Mouse (Mus musculus) layer of hippocampus, adult 2 months (tissue): ENCODE results near the gene Gm42688. TPM values are rescaled to one million over a fixed set of nuclear protein-coding genes. Genes with fewer than 3 reads are reported as not detected.
"Not testable (repeated sequence)": the region's sequence is repeated elsewhere in the genome, so short reads cannot be mapped to it uniquely, and the experiment has no call there.

Experiments
- DNase-seq, 2 experiments: peaks; one replicate each; pipeline ENCODE4 v3.0.0; 2022; ENCODE audit warnings: low spot score in 2 of 2
- H3K27ac ChIP-seq: fragments of 200-600 bp; 2 replicates; pipeline ENCODE4 v1.8.1; 2022
- H3K4me3 ChIP-seq: fragments of 200-600 bp; 2 replicates; pipeline ENCODE4 v1.8.1; 2022; ENCODE audit warnings: mild to moderate bottlenecking
- CTCF ChIP-seq: fragments of 200-600 bp; conservative IDR thresholded peaks from 2 replicates; pipeline ENCODE4 v1.8.1; 2022; ENCODE audit warnings: antibody characterized with exemption, mild to moderate bottlenecking, moderate library complexity
- microRNA-seq, 2 experiments: library from miRNA; unstranded; fragments of <30 nt; microRNA quantifications; one replicate each; pipeline ENCODE4 v1.2.0; 2021
- total RNA-seq, 2 experiments: library from RNA; stranded (reverse); gene quantifications; 2 replicates each; pipeline ENCODE4 v1.2.3; 2021

The Gm42688 gene
- total RNA-seq, 2 experiments from 2014 or later: 8.5 to 9.5 TPM

- H3K27ac ChIP-seq: peak overlapping the region; percentile 96
- peak; percentile 37; the same call in 1 of the 2 replicates for TF ChIP-seq CTCF
- DNase-seq: peak in 1 of 2 experiments; percentile 76
- peak overlapping the region; percentile 63 for H3K4me3 ChIP-seq
Observed at GRCm38 (mm10) chr6:83142211-83142731, 40.9 kb downstream of the Gm42688 start.

- TF ChIP-seq CTCF: no peak
- peak overlapping the region; percentile 63 for H3K4me3 ChIP-seq
- peak overlapping the region; percentile 96 for H3K27ac ChIP-seq
- DNase-seq: no peak
Observed at GRCm38 (mm10) chr6:83142886-83143285, 41.5 kb downstream of the Gm42688 start.

- Histone ChIP-seq H3K27ac (peak overlapping the region; percentile 58), H3K4me3 (no peak overlapping the region)
- TF ChIP-seq CTCF: peak; percentile 42
- no peak for DNase-seq
Observed at GRCm38 (mm10) chr6:83145209-83145608, 43.8 kb downstream of the Gm42688 start.

GRCm38 (mm10) chr6:83145805-83146204, 44.4 kb downstream of the Gm42688 start:
- no peak for DNase-seq
- H3K4me3 ChIP-seq: no peak overlapping the region
- peak overlapping the region; percentile 58; the same call in 1 of the 2 replicates for H3K27ac ChIP-seq
- TF ChIP-seq CTCF: no peak

- Histone ChIP-seq H3K4me3 (no peak overlapping the region), H3K27ac (0 out of 2 replicates have a peak overlapping the region, but pooled peaks have one; percentile 58)
- TF ChIP-seq CTCF: no peak
- no peak for DNase-seq
Observed at GRCm38 (mm10) chr6:83147280-83147679, 45.9 kb downstream of the Gm42688 start.

GRCm38 (mm10) chr6:83151721-83152120, 50.3 kb downstream of the Gm42688 start:
- no peak for TF ChIP-seq CTCF
- no peak overlapping the region for H3K27ac ChIP-seq
- H3K4me3 ChIP-seq: no peak overlapping the region
- DNase-seq: no peak

GRCm38 (mm10) chr6:83153038-83153437, 51.6 kb downstream of the Gm42688 start:
- Histone ChIP-seq H3K27ac (no peak overlapping the region), H3K4me3 (no peak overlapping the region)
- DNase-seq: no peak
- no peak for TF ChIP-seq CTCF

GRCm38 (mm10) chr6:83153485-83153884, 52.1 kb downstream of the Gm42688 start:
- no peak for DNase-seq
- no peak for TF ChIP-seq CTCF
- no peak overlapping the region for H3K27ac ChIP-seq
- H3K4me3 ChIP-seq: no peak overlapping the region

GRCm38 (mm10) chr6:83155552-83156238, 54.3 kb downstream of the Gm42688 start:
- no peak for TF ChIP-seq CTCF
- Histone ChIP-seq H3K4me3 (peak overlapping the region; percentile 78), H3K27ac (peak overlapping the region; percentile 83)
- DNase-seq: peak in 1 of 2 experiments; percentile 43

GRCm38 (mm10) chr6:83156259-83156684, 54.9 kb downstream of the Gm42688 start, which contains the start of the genes Wdr54 and 1700003E16Rik:
TSS of gene Wdr54 (minus strand) at chr6:83156397.
TSS of gene 1700003E16Rik (plus strand) at chr6:83156404.
- DNase-seq: peak; percentile 71 to 72
- TF ChIP-seq CTCF: no peak
- Histone ChIP-seq H3K4me3 (peak within 1 kb of the TSS; percentile 78), H3K27ac (peak within 1 kb of the TSS; percentile 83)

- peak; percentile 69 for TF ChIP-seq CTCF
- not testable (repeated sequence) for H3K27ac ChIP-seq, DNase-seq, H3K4me3 ChIP-seq
Observed at GRCm38 (mm10) chr6:83159456-83159855, 58.0 kb downstream of the Gm42688 start.

Small RNA genes within 50 kb of the gene (microRNA-seq; reads per million reads assigned to microRNA genes)
- gene Mir3470a: 0 reads per million in 2 experiments

Other genes starting within 250 kb of the Gm42688 start
- 10 to 100 TPM; 41.0 to 44.0 TPM for gene Sema4f, start 161.8 kb upstream of the Gm42688 start, total RNA-seq
- gene M1ap, start 154.7 kb upstream of the Gm42688 start, total RNA-seq: not detected
- gene Dok1, start 68.1 kb upstream of the Gm42688 start, total RNA-seq: 1 to 10 TPM; 3.2 to 3.3 TPM
- gene Loxl3, start 67.4 kb upstream of the Gm42688 start, total RNA-seq: 1 to 10 TPM; 2.4 to 3.5 TPM
- 100 to 1,000 TPM; 131 to 133 TPM for gene Aup1, start 47.1 kb upstream of the Gm42688 start, total RNA-seq
- gene Htra2, start 46.3 kb upstream of the Gm42688 start, total RNA-seq: 10 to 100 TPM; 52.9 to 54.5 TPM
- gene Dqx1, start 43.8 kb upstream of the Gm42688 start, total RNA-seq: under 1 TPM; 0.69 to 0.79 TPM
- not detected for gene Tlx2, start 31.3 kb upstream of the Gm42688 start, total RNA-seq
- 10 to 100 TPM; 36.3 to 37.5 TPM for gene Pcgf1, start 23.7 kb upstream of the Gm42688 start, total RNA-seq
- under 1 TPM in 1 of 2 experiments, not detected in 1; 0.86 TPM for gene Lbx2, start 15.2 kb upstream of the Gm42688 start, total RNA-seq
- 1 to 10 TPM; 7.7 to 9.1 TPM for gene Ccdc142, start within 50 bp of the Gm42688 start, total RNA-seq
- 10 to 100 TPM; 64.9 to 67.4 TPM for gene Mrpl53, start 7.4 kb downstream of the Gm42688 start, total RNA-seq
- gene Mogs, start 13.9 kb downstream of the Gm42688 start, total RNA-seq: 10 to 100 TPM; 24.0 to 26.4 TPM
- 10 to 100 TPM; 55.9 to 56.1 TPM for gene Wbp1, start 19.9 kb downstream of the Gm42688 start, total RNA-seq
- gene Ino80b, start 23.8 kb downstream of the Gm42688 start, total RNA-seq: 10 to 100 TPM; 22.3 to 25.4 TPM
- gene Rtkn, start 33.8 kb downstream of the Gm42688 start, total RNA-seq: 10 to 100 TPM; 80.0 to 84.0 TPM
- 10 to 100 TPM; 25.0 to 32.0 TPM for gene Wdr54, start 54.8 kb downstream of the Gm42688 start, total RNA-seq
- 10 to 100 TPM; 21.8 to 21.9 TPM for gene 1700003E16Rik, start 54.8 kb downstream of the Gm42688 start, total RNA-seq
- 100 to 1,000 TPM; 400 to 422 TPM for gene Dctn1, start 64.3 kb downstream of the Gm42688 start, total RNA-seq
- gene Slc4a5, start 118.2 kb downstream of the Gm42688 start, total RNA-seq: under 1 TPM; 0.44 to 0.98 TPM
- 1 to 10 TPM; 5.8 to 7.1 TPM for gene Mthfd2, start 224.3 kb downstream of the Gm42688 start, total RNA-seq
- gene Mob1a, start 224.4 kb downstream of the Gm42688 start, total RNA-seq: 10 to 100 TPM; 16.2 to 22.2 TPM
- 10 to 100 TPM; 46.0 to 49.4 TPM for gene Bola3, start 247.5 kb downstream of the Gm42688 start, total RNA-seq